Mouse (Mus musculus) left cerebral cortex, postnatal 14 days (tissue): Measurements from ENCODE around the gene Rsrp1. TPM values are rescaled to one million over a fixed set of nuclear protein-coding genes. Genes with fewer than 3 reads are reported as not detected.
"Not testable (repeated sequence)": the region's sequence is repeated elsewhere in the genome, so short reads cannot be mapped to it uniquely, and the experiment has no call there.

Experiments
- DNase-seq, 2 experiments: peaks; one replicate each; pipeline ENCODE4 v3.0.0; 2021 to 2022; ENCODE audit warnings: low spot score in 2 of 2, mixed read lengths in 1 of 2
- intact Hi-C: fragments of 180-260 bp; cut with DNase I; formaldehyde crosslinking; loops from one replicate; pipeline ENCODE4 v1.15.1; 2025
- long read RNA-seq, 2 experiments: library from polyadenylated mRNA; stranded (forward); transcript quantifications; one replicate each; pipeline ENCODE4 v2.0.0; 2021
- total RNA-seq, 2 experiments: library from RNA; stranded (reverse); gene quantifications; 2 replicates each; pipeline ENCODE4 v1.2.3; 2021

Gene Rsrp1
- total RNA-seq: 100 to 1,000 TPM; 261 to 276 TPM
- long read RNA-seq, experiment 1, transcript Rsrp1-204 (4 exons, 3,051 nt): major isoform, 263 of 356 reads
- long read RNA-seq, experiment 1, transcript Rsrp1-201 (5 exons, 1,749 nt): minor isoform, 31 of 356 reads
- long read RNA-seq, experiment 1, transcript Rsrp1-203 (6 exons, 2,151 nt): minor isoform, 12 of 356 reads
- long read RNA-seq, experiment 1, partial matches to known transcripts: 25 of 356 reads
- long read RNA-seq, experiment 1, other reads (novel, unspliced or antisense): 25 of 356 reads
- long read RNA-seq, experiment 2, transcript Rsrp1-201 (5 exons, 1,749 nt): minor isoform, 64 of 402 reads
- long read RNA-seq, experiment 2, transcript Rsrp1-204 (4 exons, 3,051 nt): major isoform, 285 of 402 reads
- long read RNA-seq, experiment 2, partial matches to known transcripts: 24 of 402 reads
- long read RNA-seq, experiment 2, other reads (novel, unspliced or antisense): 28 of 402 reads

- intact Hi-C loops: loop anchor here (2.0 to 10.0 kb wide), 2 partner anchors 71 to 951 kb away; partner anchors contain the start of genes Maco1 and Pnrc2
- peak; percentile 98 to 99 for DNase-seq
Measured at GRCm38 (mm10) chr4:134923258-134924018, at the start of gene Rsrp1. Gene Rsrp1, plus strand, starts transcription at chr4:134923592.

GRCm38 (mm10) chr4:134876171-134876570, 47.2 kb upstream of the Rsrp1 start:
- DNase-seq: no peak
- intact Hi-C loops: loop anchor here (5.0 to 10.0 kb wide), 2 partner anchors 84 to 331 kb away; no protein-coding TSS in a partner anchor

GRCm38 (mm10) chr4:134879410-134879981, 43.9 kb upstream of the Rsrp1 start:
- intact Hi-C loops: loop anchor here (5.0 to 10.0 kb wide), 2 partner anchors 87 to 335 kb away; no protein-coding TSS in a partner anchor
- DNase-seq: peak; percentile 65 to 79

GRCm38 (mm10) chr4:134880041-134880440, 43.4 kb upstream of the Rsrp1 start:
- DNase-seq: no peak

GRCm38 (mm10) chr4:134883266-134883665, 40.1 kb upstream of the Rsrp1 start:
- intact Hi-C loops: no loop called here
- peak in 1 of 2 experiments; percentile 14 for DNase-seq

More at GRCm38 (mm10) chr4:134880041-134880440, 43.4 kb upstream of the Rsrp1 start:
- intact Hi-C loops: no loop called here

GRCm38 (mm10) chr4:134883808-134884207, 39.6 kb upstream of the Rsrp1 start:
- no peak for DNase-seq

GRCm38 (mm10) chr4:134884364-134884763, 39.0 kb upstream of the Rsrp1 start:
- intact Hi-C loops: no loop called here
- no peak for DNase-seq

More at GRCm38 (mm10) chr4:134883808-134884207, 39.6 kb upstream of the Rsrp1 start:
- intact Hi-C loops: no loop called here

- intact Hi-C loops: no loop called here
- peak; percentile 59 to 68 for DNase-seq
Measured at GRCm38 (mm10) chr4:134892096-134892495, 31.3 kb upstream of the Rsrp1 start.

- intact Hi-C loops: no loop called here
- no peak for DNase-seq
Measured at GRCm38 (mm10) chr4:134897256-134897655, 26.1 kb upstream of the Rsrp1 start.

- intact Hi-C loops: no loop called here
- no peak for DNase-seq
Measured at GRCm38 (mm10) chr4:134901126-134901525, 22.3 kb upstream of the Rsrp1 start.

GRCm38 (mm10) chr4:134903046-134903445, 20.3 kb upstream of the Rsrp1 start:
- intact Hi-C loops: no loop called here
- no peak for DNase-seq

GRCm38 (mm10) chr4:134911406-134911805, 12.0 kb upstream of the Rsrp1 start:
- DNase-seq, intact Hi-C loops: not testable (repeated sequence)

- intact Hi-C loops: no loop called here
Measured at GRCm38 (mm10) chr4:134913413-134913812, 10.0 kb upstream of the Rsrp1 start.

GRCm38 (mm10) chr4:134914122-134914863, 9.1 kb upstream of the Rsrp1 start:
- intact Hi-C loops: no loop called here
- no peak for DNase-seq

More at GRCm38 (mm10) chr4:134913413-134913812, 10.0 kb upstream of the Rsrp1 start:
- peak; percentile 70 for DNase-seq

- intact Hi-C loops: no loop called here
- DNase-seq: peak; percentile 93
Measured at GRCm38 (mm10) chr4:134914864-134915209, 8.6 kb upstream of the Rsrp1 start, which contains the start of gene Tmem50a. Gene Tmem50a, minus strand, starts transcription at chr4:134915024.

GRCm38 (mm10) chr4:134915223-134916050, 8.0 kb upstream of the Rsrp1 start:
- no peak for DNase-seq
- intact Hi-C loops: no loop called here

- intact Hi-C loops: no loop called here
- DNase-seq: no peak
Measured at GRCm38 (mm10) chr4:134917194-134917593, 6.2 kb upstream of the Rsrp1 start.

GRCm38 (mm10) chr4:134918381-134918780, 5.0 kb upstream of the Rsrp1 start:
- DNase-seq: peak; percentile 29 to 68
- intact Hi-C loops: no loop called here
